Mouse (Mus musculus) ovary, postnatal 14 days (tissue): Measurements from ENCODE around the gene Klhl3.

ENCODE experiments used
- DNase-seq: peaks from one replicate; pipeline ENCODE4 v3.0.0; 2022; ENCODE audit warnings: low spot score

Klhl3 gene

GRCm38 (mm10) chr13:57960254-57960653 lies 153.1 kb downstream of the Klhl3 start:
- DNase-seq, result no peak

GRCm38 (mm10) chr13:57959806-57960205 lies 153.6 kb downstream of the Klhl3 start:
- DNase-seq, result no peak
